Mouse (Mus musculus) heart, postnatal 10 days (tissue): Measurements from ENCODE around the gene Klf13. TPM values are rescaled to one million over a fixed set of nuclear protein-coding genes. Genes with fewer than 3 reads are reported as not detected.

ENCODE experiments used
- DNase-seq, 2 experiments: peaks; one replicate each; pipeline ENCODE4 v3.0.0; 2021
- intact Hi-C: fragments of 180-260 bp; cut with DNase I; formaldehyde crosslinking; loops from one replicate; pipeline ENCODE4 v1.15.1; 2025
- total RNA-seq, 2 experiments: library from RNA; stranded (reverse); gene quantifications; 2 replicates each; pipeline ENCODE4 v1.2.3; 2021

Gene Klf13
- total RNA-seq, 2 experiments from 2014 or later, result 63.9 to 96.0 TPM

DNA sequence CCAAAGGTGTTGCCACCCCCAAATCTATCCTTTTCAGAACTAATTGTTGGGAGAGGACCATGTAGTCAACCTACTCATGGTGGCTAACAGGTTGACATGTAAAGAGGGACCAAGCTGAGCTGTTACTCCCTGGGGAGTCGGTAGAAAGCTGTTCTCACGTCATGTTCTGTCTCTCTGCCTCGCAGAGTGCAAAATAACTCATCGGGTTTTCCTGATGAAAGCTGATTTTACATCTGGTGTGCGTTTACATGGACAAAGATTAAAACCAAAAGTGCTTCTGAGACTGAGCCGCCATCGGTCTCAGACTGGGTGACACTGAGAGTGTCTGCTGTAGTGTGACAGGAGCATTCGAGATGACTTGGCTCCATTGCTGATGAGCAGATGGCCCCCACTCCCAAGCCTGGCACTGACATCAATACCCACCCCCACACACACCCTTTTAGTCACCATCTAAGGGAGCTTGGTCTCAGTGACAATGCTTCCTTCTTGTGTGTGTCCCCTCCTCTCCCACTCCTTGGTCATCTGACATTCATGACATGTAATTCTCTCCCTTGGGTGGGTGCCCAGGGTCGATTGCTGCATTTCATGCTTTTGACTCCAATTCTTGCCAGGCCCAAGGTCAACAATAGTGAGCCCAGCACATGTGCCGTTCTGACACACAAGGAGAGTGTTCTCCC, 12.4 kb upstream of the Klf13 start:
- intact Hi-C loops, result no loop called here
- no peak for DNase-seq

DNA sequence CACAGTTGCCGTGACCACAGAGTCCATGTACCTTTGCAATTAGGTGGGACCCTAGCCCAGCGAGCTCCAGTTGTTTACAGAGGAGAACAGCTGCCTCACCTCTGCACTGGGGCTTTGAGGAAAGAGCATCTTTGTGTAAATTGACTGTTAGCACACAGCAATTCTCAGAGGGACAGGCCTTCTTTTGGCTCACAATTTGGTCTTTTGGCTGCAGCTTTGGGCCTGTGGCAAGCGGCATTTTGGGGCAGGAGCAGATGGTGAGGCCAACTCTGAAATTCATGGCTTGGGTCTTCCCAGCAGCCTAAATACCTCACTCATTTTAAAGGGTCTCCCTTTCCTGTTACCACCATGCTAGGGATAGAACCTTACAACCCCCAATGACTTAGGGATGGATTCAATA, 10.5 kb upstream of the Klf13 start:
- DNase-seq, result no peak
- intact Hi-C loops, result no loop called here

DNA sequence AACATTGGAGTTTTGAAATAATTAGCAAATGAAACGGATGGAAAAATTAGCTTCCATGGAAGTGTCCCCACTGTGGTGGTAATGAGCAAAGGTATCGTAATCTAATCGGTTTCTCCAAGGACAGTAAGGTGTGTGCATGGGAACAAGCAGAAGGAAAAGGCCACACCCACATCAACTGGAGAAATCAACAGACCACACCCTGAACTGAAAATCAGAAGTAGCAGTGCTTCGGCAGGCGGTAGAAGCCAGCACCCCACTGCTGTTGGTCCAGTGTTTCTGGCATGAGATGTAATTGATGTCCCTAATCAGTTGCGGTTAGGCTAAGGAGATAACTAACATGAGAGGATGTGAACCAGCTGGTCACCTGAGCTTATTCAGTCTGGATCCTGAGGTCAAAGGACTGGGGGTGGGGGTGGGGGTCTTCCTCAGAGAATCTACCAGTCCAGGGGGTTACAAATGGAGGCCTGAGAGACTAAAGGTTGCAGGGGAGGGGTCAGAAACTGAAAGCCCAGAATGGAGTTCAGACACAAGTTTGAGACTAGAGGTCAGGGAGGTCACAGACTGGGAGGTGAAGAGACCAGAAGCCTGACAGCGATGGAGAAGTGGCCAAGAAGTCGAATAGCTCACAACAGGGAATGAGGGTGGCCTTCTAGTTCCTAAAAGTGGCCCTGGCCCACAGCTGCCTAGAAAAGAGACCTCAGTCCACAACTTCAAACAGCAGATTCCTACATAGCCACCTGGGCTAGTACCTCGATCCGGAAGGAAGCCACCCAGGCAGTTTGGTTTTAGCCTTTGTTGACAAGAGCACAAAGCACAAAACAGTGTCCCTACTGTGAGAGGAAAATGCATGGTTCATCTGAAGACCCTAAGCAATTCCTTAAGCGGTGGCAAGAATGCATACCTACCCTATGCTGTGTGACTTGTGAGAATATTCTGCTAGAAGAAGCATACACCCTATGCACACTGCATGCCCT, 9.1 kb upstream of the Klf13 start:
- no peak for DNase-seq
- intact Hi-C loops, result no loop called here

DNA sequence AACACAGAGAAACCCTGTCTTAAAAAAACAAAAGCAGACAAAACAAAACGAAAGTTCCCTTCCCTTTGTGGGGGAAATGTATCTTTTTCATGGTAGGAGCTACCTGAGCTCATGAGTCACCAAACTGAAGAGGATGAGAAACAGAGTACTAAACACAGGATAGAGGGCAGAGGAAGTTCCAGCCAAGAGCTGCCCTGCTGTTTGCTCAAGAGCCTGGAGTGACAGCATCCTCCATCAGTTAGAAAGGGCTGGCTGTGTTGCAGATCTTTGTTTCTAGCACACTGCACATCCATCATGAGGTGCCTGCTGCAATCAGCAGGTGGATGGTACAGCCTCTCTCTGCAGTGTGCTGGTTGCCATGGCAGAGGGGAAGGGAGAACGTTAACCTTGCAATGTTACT, 5.2 kb upstream of the Klf13 start:
- intact Hi-C loops, result no loop called here
- no peak for DNase-seq

DNA sequence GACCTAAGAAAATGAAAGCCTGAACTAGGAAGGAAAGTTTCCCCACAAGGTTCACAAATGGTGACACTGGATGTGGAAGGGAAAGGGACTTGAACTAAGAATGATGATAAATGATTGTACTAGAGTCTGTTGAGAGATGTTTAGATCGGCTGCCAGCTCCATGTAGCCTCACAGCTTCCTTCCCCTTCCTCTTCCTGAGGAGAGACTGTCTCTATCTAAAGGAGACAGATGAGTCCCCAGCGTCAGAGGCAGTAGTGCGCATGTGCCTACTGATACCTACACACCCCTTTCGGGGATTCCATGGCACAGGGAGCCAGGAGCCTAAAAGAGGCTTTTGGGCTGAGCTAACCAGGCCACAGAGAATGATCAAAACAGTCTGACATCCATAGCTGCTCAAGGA, 2.8 kb upstream of the Klf13 start:
- intact Hi-C loops, result no loop called here
- no peak for DNase-seq

DNA sequence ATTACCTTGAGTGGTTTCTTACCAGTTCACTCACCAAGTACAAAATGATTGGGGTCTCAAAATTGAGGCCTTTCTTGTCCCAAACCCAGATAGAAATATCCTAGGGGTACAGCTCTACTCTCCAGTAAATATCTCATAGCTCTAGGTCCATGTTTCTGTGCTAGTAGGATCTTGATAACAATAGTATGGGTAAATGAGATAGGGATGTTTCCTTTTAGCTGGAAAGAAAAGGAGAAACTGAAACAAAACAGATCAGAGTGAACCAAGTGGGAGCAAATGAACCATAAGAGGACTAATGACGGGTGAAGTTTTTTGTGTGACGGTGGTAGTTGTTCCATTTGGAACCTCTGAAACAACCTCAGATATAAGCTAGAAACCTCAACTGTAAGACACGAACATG, 2.3 kb upstream of the Klf13 start:
- intact Hi-C loops, result no loop called here
- no peak for DNase-seq

DNA sequence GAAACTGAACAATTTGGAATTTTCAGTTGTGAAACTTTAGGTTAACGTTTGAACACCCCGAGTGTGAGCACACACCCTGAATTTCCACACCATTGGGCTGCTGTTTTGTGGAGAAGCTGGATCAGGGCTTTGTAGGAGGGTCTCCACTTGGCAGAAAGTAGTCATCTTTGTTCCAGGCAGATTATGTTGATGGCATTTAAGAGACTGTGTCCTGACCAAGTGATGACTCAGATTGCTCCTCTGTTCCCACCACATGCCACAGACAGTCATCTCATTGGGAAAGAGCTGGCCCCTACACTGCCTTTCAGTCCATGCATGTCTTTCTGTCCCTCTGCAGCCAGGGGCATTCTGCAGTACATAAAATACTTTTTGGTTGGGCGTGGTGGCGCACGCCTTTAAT, 1.6 kb upstream of the Klf13 start:
- intact Hi-C loops, result no loop called here
- no peak for DNase-seq

DNA sequence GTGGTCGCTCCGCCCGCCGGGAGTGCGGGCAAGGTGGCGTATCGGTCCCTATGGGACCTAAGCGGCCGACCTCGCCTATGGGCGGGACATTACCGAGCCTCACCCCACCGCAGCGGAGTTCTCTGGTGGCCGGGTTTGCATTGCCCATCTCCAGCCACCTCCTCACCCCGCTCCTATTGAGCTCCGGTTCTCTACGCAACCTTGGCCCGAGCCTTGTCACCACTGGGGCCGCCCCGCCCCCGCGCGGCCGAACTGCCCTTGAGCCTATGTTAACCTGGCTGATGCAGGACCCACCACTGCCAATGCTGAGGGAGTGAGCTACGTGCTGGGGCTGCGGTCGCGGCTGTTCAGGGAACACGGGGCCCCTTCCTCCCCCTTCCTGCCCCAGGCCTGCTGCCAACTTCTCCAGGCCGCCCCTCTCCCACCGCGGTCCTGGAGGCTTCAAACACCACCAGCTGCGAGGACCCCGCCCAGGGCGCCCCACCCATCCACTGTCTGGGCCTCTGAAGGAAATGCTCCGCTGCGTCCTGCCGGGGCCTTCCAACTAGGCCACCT, 759 bp upstream of the Klf13 start:
- intact Hi-C loops, result loop anchor here (1.0 to 10.0 kb wide), 4 partner anchors 118 to 348 kb away; partner anchors contain the start of genes Mtmr10 and Trpm1
- peak; percentile 88 to 89 for DNase-seq

DNA sequence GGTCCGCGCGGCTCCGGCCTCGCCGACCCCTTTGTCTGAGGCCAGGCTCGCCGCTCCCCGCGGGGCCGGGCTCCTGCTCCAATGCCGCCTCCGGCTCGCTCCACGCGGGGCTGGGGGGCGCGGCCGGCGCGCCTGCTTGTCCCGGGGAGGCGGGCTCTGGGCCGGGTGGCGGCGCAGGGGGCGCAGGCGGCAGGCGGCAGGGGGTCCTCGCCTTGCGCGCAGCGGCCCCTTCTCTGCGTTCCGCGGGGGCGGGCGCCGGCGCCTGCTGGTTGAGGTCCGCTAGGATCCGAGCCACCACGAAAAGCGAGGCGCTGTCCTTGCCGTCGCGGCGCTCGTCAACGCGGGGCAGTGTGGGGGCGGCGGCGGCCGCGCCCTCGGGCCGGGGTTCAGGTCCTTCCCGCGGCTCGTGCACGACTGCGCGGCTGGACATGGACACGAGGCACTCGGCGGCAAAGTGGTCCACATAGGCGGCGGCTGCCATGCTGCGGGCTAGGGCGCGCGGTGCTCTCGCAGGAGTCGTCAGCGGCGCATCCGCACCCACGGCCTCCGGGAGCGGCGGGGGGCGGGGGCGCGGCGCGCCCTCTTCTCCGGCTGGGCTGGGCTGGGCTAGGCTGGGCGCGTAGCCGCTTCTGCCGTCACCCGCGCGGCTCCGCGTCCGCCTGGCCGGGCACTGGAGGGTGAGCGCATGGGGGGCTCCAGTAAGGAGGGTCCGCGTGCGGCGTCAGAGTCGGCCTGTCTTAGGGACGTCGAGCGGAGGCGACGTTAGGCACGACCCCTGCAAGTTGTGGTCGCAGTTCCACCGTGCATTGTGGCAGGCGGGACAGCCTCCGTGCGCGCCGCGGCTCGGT, 425 bp downstream of the Klf13 start:
- no peak for DNase-seq
- intact Hi-C loops, result loop anchor here (5.0 to 10.0 kb wide), 3 partner anchors 119 to 349 kb away; partner anchors contain the start of genes Mtmr10 and Trpm1

DNA sequence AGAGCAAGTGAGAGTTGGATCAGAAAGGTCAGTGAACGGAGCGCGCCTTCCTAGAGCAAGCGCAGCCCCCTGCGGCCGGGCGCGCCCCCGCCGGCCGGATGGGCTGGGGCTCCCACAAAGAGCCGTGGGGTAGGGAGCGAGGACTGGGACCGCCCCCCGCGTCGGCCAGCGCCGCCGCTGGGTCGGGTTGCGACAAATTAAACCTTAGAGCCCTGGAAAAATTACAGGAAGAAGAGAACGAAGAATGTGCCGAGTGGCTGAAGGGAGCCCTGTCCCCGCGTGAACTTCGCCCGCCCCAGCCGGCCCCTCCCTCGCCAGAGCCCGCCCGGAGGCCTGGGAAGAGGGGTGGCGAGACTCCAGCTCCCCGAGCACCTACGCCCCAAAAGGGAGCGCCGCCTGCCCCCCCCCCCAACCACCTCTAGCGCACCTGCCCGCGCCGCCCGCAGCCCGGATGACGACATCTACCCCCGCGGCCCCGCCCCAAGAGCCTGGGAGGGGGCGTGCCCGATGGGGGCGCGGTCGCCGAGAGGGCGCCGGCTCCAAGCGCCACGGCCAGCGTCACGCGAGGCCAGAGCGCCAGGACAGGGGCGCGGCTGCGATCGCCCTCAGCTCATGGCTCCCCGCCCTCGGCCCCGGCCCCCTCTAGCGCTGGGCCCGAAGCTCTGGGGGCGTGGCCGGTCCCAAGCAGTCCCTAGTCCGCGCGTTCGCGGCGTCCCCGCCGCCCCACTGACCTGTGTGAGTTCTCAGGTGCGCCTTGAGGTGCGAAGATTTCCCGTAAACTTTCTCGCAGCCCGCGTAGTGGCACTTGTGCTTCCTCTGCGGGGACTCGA, 1.3 kb downstream of the Klf13 start:
- DNase-seq, result peak; percentile 92
- intact Hi-C loops, result loop anchor here (1.0 to 10.0 kb wide), 5 partner anchors 26 to 350 kb away; partner anchors contain the start of genes Mtmr10 and Trpm1

DNA sequence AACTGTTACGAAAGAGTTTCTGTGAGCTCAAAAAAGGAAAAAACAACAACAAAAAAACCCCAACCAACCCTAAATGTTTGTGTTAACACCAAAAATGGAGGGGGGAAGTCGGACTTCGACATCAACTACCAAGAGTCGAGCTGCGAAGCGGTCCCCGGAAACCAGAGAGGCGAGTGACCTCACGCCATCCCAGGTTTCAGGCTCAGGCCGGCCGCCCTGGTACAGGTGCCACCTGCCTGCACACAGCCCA, 1.8 kb downstream of the Klf13 start:
- intact Hi-C loops, result loop anchor here (1.0 to 10.0 kb wide), 7 partner anchors 26 to 350 kb away; partner anchors contain the start of genes Mtmr10 and Trpm1
- DNase-seq, result no peak

DNA sequence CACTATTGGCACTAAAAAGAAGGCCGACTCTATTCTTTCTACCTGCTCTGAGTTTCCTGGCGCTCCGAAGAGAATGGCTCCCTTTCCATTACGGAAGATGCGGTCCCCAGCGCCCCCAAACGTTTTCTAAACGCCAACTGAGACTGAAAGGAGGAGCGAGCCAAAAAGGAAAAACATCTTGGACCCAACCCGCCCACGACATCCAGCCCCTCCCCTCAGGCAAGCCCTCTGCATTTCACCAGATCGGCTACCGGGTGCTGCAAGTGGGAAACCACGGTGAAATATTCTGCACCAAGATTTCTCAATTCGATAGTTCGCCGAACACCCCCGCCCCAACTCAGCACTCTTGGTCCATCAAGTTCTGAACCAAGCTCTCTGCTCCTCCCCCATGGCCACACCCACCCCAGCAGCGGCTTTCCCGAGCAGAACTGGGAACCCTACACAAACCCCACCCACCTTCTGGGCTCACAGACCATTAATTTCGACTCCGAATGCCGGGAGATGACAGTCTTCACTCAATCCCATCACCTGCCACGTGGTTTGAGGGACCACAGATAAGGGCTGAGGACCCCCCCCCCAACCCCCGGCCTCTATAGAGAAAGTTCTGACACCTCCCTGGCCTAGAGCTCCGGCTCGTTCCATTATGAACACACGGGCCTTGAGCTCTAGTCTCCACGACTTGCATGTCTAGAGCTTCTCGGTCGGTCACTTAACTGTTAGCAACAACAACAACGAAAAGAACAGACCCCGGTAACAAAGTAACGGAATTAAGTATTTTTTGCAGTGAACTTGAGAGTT, 2.3 kb downstream of the Klf13 start:
- intact Hi-C loops, result loop anchor here (1.0 to 10.0 kb wide), 6 partner anchors 40 to 351 kb away; partner anchors contain the start of genes Mtmr10 and Trpm1
- DNase-seq, result peak; percentile 89 to 91

DNA sequence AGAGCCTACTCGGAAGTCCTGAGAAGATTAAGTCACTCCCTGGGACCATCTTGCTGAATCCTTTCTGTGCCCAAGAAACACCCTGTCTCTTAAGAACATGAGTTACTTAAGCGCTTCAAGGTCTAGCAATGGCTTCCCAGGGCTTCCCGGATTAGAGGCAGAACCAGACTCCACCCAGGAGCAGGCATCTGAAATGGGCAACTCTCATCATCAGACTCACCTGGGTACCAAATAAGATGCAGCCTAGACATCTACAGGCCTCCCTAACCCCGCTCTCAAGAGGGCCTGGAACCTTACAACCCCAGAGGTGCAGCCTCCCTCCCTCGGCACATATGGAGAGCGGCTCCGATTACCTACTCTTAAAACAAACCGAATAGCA, 2.9 kb downstream of the Klf13 start:
- intact Hi-C loops, result loop anchor here (1.0 to 10.0 kb wide), 6 partner anchors 39 to 352 kb away; partner anchors contain the start of genes Mtmr10 and Trpm1
- no peak for DNase-seq

DNA sequence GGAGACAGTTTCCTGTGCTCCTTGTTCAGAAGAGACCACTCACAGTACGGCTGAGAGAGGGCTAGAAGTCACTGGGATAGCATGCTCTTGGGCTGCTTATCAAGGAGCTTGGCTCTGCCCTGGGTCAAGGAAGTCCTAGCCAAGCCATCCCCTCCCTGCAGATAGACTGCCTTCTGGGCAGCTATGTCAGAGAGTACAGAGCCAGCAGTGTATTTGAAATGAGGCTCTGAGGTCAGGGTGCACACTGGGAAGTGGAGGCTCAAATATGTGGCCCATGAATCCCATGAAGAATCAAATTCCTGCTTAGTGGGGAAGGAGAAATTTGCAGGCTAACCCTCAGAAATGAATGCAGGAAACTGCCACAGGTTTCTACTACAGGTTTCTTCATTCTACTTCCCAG, 4.2 kb downstream of the Klf13 start:
- peak in 1 of 2 experiments; percentile 61 for DNase-seq
- intact Hi-C loops, result loop anchor here (10.0 kb wide), 1 partner anchor 220 kb away; the partner anchor contains the start of gene Trpm1

DNA sequence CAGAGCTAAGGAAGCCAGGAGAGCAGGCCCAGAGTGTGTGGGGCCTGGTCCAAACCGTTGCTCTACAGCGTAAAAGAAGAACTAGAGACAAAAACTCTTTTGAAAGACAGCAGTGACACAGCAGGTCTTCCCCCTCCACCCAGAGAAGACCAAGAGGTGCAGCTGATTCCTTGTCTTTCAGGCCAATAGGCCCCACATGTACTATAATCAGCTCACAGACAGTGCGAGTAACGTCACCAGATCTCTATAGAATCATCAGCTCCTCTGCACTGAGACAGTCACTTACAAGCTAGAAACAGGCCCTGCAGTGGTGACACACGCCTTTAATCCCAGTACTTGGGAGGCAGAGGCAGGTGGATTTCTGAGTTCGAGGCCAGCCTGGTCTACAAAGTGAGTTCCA, 4.8 kb downstream of the Klf13 start:
- intact Hi-C loops, result loop anchor here (10.0 kb wide), 1 partner anchor 221 kb away; the partner anchor contains the start of gene Trpm1
- no peak for DNase-seq

DNA sequence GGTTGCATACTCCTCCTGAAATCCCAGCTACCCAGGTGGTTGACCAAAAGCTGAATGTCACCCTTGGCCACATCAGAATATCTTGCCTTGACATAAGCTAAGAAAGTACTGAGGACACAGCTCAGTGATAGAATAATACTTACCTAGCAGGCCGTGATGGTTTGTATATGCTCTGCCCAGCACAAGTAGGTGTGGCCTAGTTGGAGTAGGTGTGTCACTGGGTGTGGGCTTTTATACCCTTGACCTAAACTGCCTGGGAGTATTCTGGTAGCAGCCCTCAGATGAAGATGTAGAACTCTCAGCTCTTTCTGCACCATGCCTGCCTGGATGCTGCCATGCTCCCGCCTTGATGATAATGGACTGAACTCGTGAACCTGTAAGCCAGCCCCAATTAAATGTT, 6.3 kb downstream of the Klf13 start:
- DNase-seq, result peak in 1 of 2 experiments; percentile 4
- intact Hi-C loops, result loop anchor here (10.0 kb wide), 1 partner anchor 222 kb away; the partner anchor contains the start of gene Trpm1

DNA sequence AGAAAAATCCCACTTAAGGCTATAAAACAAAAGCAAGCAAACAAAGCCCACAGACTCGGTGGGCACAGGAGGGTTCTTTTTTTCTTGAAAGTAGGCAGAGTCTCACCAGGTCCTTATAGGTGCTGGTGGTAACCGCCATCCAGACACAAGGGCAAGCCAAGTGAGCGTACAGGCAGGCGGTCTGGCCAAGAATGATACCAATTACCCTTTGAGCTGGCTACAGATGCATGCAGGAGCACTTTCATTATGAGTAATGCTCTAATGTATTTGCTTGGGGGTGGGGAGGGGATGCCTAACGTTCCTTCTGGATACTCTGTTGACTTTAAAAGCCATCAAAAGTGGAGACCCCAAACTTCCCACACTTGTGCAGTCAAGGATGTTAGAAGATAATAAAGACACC, 7.9 kb downstream of the Klf13 start:
- intact Hi-C loops, result loop anchor here (10.0 kb wide), 1 partner anchor 224 kb away; the partner anchor contains the start of gene Trpm1
- no peak for DNase-seq

DNA sequence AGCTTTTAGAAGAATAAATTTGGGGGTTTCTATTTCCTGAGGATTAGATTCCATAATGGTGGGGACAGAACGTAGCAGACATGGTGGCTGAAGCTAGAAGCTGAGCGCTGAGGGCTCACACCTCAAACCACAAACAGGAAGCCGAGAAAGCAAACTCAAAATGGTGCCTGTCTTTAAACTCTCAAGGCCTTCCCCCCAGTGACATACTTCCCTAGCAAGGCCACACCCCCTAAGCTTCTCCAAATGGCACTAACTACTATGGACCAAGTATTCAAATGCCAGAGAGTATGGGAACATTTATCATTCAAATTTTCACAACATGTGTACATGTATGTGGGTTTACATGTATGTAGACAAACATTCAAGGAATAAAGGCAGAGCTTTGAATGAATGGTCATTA, 8.6 kb downstream of the Klf13 start:
- peak in 1 of 2 experiments; percentile 4 for DNase-seq
- intact Hi-C loops, result loop anchor here (10.0 kb wide), 1 partner anchor 225 kb away; the partner anchor contains the start of gene Trpm1
